Mouse (Mus musculus): ENCODE data around the gene Arhgap31.

- TF ChIP-seq CTCF (IDR thresholded peaks at IDR 0.05; ENCODE audit: borderline replicate concordance, extremely low read depth, insufficient read depth, insufficient read length) (no peak), POLR2A (IDR thresholded peaks at IDR 0.05; ENCODE audit: borderline replicate concordance, extremely low read depth, insufficient read depth, insufficient read length, poor library complexity, severe bottlenecking) (no peak)
Observed at GRCm38 (mm10) chr16:38700392-38701162, 12.5 kb downstream of the Arhgap31 start.
